Mouse (Mus musculus) lung, embryonic 14.5 days (tissue): ENCODE measurements around the gene Adal. TPM values are rescaled to one million over a fixed set of nuclear protein-coding genes. Genes with fewer than 3 reads are reported as not detected.

ENCODE experiments used
- ATAC-seq: fragments of 200-750 bp; cut with Nextera tagmentation; 2 replicates; pipeline ENCODE4 v1.8.0; 2017; ENCODE audit warnings: mild to moderate bottlenecking, moderate TSS enrichment, moderate library complexity; ENCODE audit not compliant: insufficient read depth
- DNase-seq: peaks from one replicate; pipeline ENCODE4 v3.0.0-alpha.2; 2015
- H3K27ac ChIP-seq: fragments of 300-500 bp; sonication (generic); 2 replicates; pipeline ENCODE4 v1.5.1; 2014; ENCODE audit warnings: low read depth, mild to moderate bottlenecking, moderate library complexity
- H3K27me3 ChIP-seq: fragments of 300-500 bp; sonication (generic); 2 replicates; pipeline ENCODE4 v1.6.1; 2014; ENCODE audit warnings: low read length, control low read depth; ENCODE audit not compliant: insufficient read depth
- H3K36me3 ChIP-seq: fragments of 300-500 bp; sonication (generic); 2 replicates; pipeline ENCODE4 v1.6.1; 2014; ENCODE audit warnings: control low read depth; ENCODE audit not compliant: insufficient read depth
- H3K4me1 ChIP-seq: fragments of 300-500 bp; sonication (generic); 2 replicates; pipeline ENCODE4 v1.6.1; 2014; ENCODE audit warnings: antibody characterized with exemption, control low read depth; ENCODE audit not compliant: insufficient read depth
- H3K4me2 ChIP-seq: fragments of 300-500 bp; sonication (generic); 2 replicates; pipeline ENCODE4 v1.6.1; 2014; ENCODE audit warnings: mild to moderate bottlenecking
- H3K4me3 ChIP-seq: fragments of 300-500 bp; sonication (generic); 2 replicates; pipeline ENCODE4 v1.5.1; 2014; ENCODE audit warnings: low read depth, low read length
- H3K9ac ChIP-seq: fragments of 300-500 bp; sonication (generic); 2 replicates; pipeline ENCODE4 v1.6.1; 2014
- H3K9me3 ChIP-seq: fragments of 300-500 bp; sonication (generic); 2 replicates; pipeline ENCODE4 v1.6.1; 2016; ENCODE audit warnings: low read depth, low read length, control low read depth
- CTCF ChIP-seq: IDR thresholded peaks from 2 replicates; pipeline ENCODE4 v1.5.1; 2016; ENCODE audit warnings: antibody characterized with exemption, low read depth
- WGBS: fragments of 180-500 bp; shearing (Covaris S2); extraction: QIAGEN DNeasy Blood & Tissue Kit; methylation state at CpG from one replicate; pipeline ENCODE4 v1.1.7; 2014; 5-methylcytosine and 5-hydroxymethylcytosine counted together
- polyA plus RNA-seq: library from polyadenylated mRNA; unstranded; fragments of >200 nt; fragmentation: Nextera tagmentation; extraction: Ambion mirVana; gene quantifications from 2 replicates; pipeline ENCODE4 v1.2.1, GENCODE M21; 2014

Adal gene
- polyA plus RNA-seq, 1 experiment from 2014 or later = 21.4 TPM

GRCm38 (mm10) chr2:121178828-121179479, 38.7 kb downstream of the Adal start:
- Histone ChIP-seq H3K27ac (no peak overlapping the region), H3K4me1 (no peaks in the 10 kb centered on the region), H3K9ac (no peak overlapping the region), H3K9me3 (no peaks in the 10 kb centered on the region), H3K4me3 (no peak overlapping the region), H3K4me2 (no peak overlapping the region), H3K36me3 (peaks cover 69% of the 10 kb centered on the region), H3K27me3 (no peaks in the 10 kb centered on the region)
- TF ChIP-seq CTCF = no peak
- WGBS = 92% methylated on average over 3 of the region's 3 CpGs
- ATAC-seq = no peak
- no peak for DNase-seq

GRCm38 (mm10) chr2:121183431-121183830, 43.2 kb downstream of the Adal start:
- Histone ChIP-seq H3K4me1 (no peaks in the 10 kb centered on the region), H3K27ac (no peak overlapping the region), H3K4me2 (no peak overlapping the region), H3K9ac (no peak overlapping the region), H3K4me3 (no peak overlapping the region), H3K9me3 (no peaks in the 10 kb centered on the region), H3K36me3 (peaks cover 72% of the 10 kb centered on the region), H3K27me3 (no peaks in the 10 kb centered on the region)
- ATAC-seq (no peak), DNase-seq (peak; percentile 46)
- TF ChIP-seq CTCF = no peak
- WGBS = 85% methylated on average over 5 of the region's 5 CpGs

- Histone ChIP-seq H3K4me2 (no peak overlapping the region), H3K27ac (no peak overlapping the region), H3K27me3 (no peaks in the 10 kb centered on the region), H3K9me3 (no peaks in the 10 kb centered on the region), H3K4me1 (no peaks in the 10 kb centered on the region), H3K4me3 (no peak overlapping the region), H3K36me3 (peaks cover 73% of the 10 kb centered on the region), H3K9ac (no peak overlapping the region)
- no peak for ATAC-seq
- no peak for TF ChIP-seq CTCF
- WGBS = 94% methylated on average over 7 of the region's 7 CpGs
- no peak for DNase-seq
Observed at GRCm38 (mm10) chr2:121184142-121184541, 43.9 kb downstream of the Adal start.

GRCm38 (mm10) chr2:121188530-121188929, 48.3 kb downstream of the Adal start:
- ATAC-seq = no peak
- Histone ChIP-seq H3K4me1 (no peaks in the 10 kb centered on the region), H3K4me2 (no peak overlapping the region), H3K4me3 (no peak overlapping the region), H3K27ac (no peak overlapping the region), H3K9ac (no peak overlapping the region), H3K36me3 (peaks cover 94% of the 10 kb centered on the region), H3K9me3 (no peaks in the 10 kb centered on the region), H3K27me3 (no peaks in the 10 kb centered on the region)
- peak; percentile 37; the same call in 1 of the 2 replicates for TF ChIP-seq CTCF
- 74% methylated on average over 1 of the region's 1 CpGs for WGBS
- no peak for DNase-seq

- DNase-seq (no peak), ATAC-seq (no peak)
- no peaks in the 10 kb centered on the region for H3K4me1 ChIP-seq
- H3K27ac ChIP-seq = no peak overlapping the region
- H3K4me3 ChIP-seq = no peak overlapping the region
- WGBS = 89% methylated on average over 9 of the region's 9 CpGs
- H3K4me2 ChIP-seq = no peak overlapping the region
- H3K27me3 ChIP-seq = no peaks in the 10 kb centered on the region
- H3K9ac ChIP-seq = no peak overlapping the region
- no peak for TF ChIP-seq CTCF
- peaks cover 98% of the 10 kb centered on the region for H3K36me3 ChIP-seq
- H3K9me3 ChIP-seq = no peaks in the 10 kb centered on the region
Observed at GRCm38 (mm10) chr2:121195466-121195865, 55.2 kb downstream of the Adal start.

- ATAC-seq = no peak
- H3K36me3 ChIP-seq = peaks cover 95% of the 10 kb centered on the region
- no peak overlapping the region for H3K9ac ChIP-seq
- no peak overlapping the region for H3K4me3 ChIP-seq
- H3K4me1 ChIP-seq = no peaks in the 10 kb centered on the region
- WGBS = 92% methylated on average over 17 of the region's 17 CpGs
- no peak for TF ChIP-seq CTCF
- no peaks in the 10 kb centered on the region for H3K27me3 ChIP-seq
- no peak overlapping the region for H3K4me2 ChIP-seq
- no peak for DNase-seq
- no peak overlapping the region for H3K27ac ChIP-seq
- H3K9me3 ChIP-seq = no peaks in the 10 kb centered on the region
Observed at GRCm38 (mm10) chr2:121204276-121204675, 64.0 kb downstream of the Adal start.

Other genes with a start within 250 kb of the Adal start
- 26.5 and 30.0 TPM in 2 replicates for gene Ubr1, start 169.7 kb upstream of the Adal start, polyA plus RNA-seq
- 4.1 and 4.9 TPM in 2 replicates for gene Tmem62, start 163.4 kb upstream of the Adal start, polyA plus RNA-seq
- 32.9 and 36.1 TPM in 2 replicates for gene Ccndbp1, start 132.0 kb upstream of the Adal start, polyA plus RNA-seq
- gene Epb42, start 103.4 kb upstream of the Adal start, polyA plus RNA-seq = 0.72 and 0.78 TPM in 2 replicates
- gene Tgm5, start 54.6 kb upstream of the Adal start, polyA plus RNA-seq = not detected in 2 replicates
- gene Tgm7, start 30.6 kb upstream of the Adal start, polyA plus RNA-seq = not detected in 2 replicates
- gene Lcmt2, start 225 bp downstream of the Adal start, polyA plus RNA-seq = 21.6 and 21.8 TPM in 2 replicates
- gene Tubgcp4, start 30.2 kb downstream of the Adal start, polyA plus RNA-seq = 51.9 and 58.0 TPM in 2 replicates
- gene Zscan29, start 30.7 kb downstream of the Adal start, polyA plus RNA-seq = 9.7 and 10.8 TPM in 2 replicates
- 55.5 and 73.6 TPM in 2 replicates for gene Trp53bp1, start 131.0 kb downstream of the Adal start, polyA plus RNA-seq
- 5.5 and 5.7 TPM in 2 replicates for gene Map1a, start 149.2 kb downstream of the Adal start, polyA plus RNA-seq
- gene Ppip5k1, start 215.0 kb downstream of the Adal start, polyA plus RNA-seq = 10.5 and 10.8 TPM in 2 replicates
- gene Ckmt1, start 217.3 kb downstream of the Adal start, polyA plus RNA-seq = 0.75 and 1.4 TPM in 2 replicates
- gene Strc, start 246.7 kb downstream of the Adal start, polyA plus RNA-seq = 0.24 TPM in 1 of 2 replicates, not detected in the other